ENCODE assay signal across 19 mouse cellular contexts in the genomic region with DNA sequence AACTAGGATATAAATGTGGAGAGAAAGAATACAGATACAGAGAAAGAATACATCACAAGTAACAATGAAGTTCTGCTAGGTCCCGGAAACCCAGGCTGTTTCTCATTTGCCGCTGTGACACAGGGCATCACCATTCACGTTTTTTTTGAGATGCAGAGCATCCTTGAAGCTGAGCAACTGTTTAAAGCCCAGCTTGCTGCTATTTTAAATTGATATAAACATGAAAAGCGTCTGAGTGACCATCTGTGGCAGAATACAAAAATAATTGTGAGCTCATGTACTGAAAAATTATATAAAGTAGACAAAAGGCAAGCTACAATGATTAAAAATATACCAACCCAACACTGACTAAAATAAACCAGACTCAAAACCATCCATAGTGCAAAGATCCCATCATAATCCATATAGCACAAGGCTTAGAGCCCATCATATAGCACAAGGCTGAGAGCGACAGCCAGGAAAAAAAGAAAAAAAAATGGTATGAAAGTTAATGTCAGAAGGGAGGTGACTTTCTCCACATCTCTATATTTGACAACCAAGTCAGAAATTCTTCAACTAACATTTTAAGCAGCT.
DNase-seq lines count a peak whose midpoint lies in the region.
"Had no signal": no experiment of that assay in that cellular context is flagged by ENCODE, and none has a peak within 500 bp of the region (broad histone marks: within the 10 kb centered on the region; RNA-seq: fewer than 3 reads in every experiment).

No protein-coding gene starts in this region.

- peak; percentile 41 to 47 for DNase-seq in frontal cortex, adult 2 months (ENCODE audit: extremely low spot score in 1 of 2, low spot score in 1 of 2)
- DNase-seq in frontal cortex, postnatal 25 days (ENCODE audit: low spot score in 2 of 2): no peak
- peak; percentile 51 for DNase-seq in layer of hippocampus, adult 9-11 months
- no peak for DNase-seq in layer of hippocampus, postnatal 36 days
- peak; percentile 16 for DNase-seq in right cerebral cortex, adult 18-20 months
- no peak for DNase-seq in right cerebral cortex, postnatal 4 days
- no peak for DNase-seq in kidney, postnatal 36 days
- DNase-seq: adrenal gland, postnatal 10 days; cerebellum, adult 11 months; cerebellum, adult 9-10 months; cerebellum, postnatal 36 days; gastrocnemius, postnatal 14 days; kidney, adult 2 months; kidney, postnatal 4 days; liver, postnatal 0 days; lung, postnatal 36 days; spleen, adult 18-20 months; thymus, adult 2 months; thymus, postnatal 36 days had no signal

Comparison
In these comparisons a context has a peak if more than half of its experiments do, and no peak if none do; other contexts are left out.
1. DNase-seq: peak in frontal cortex, adult 2 months (2 of 2), layer of hippocampus, adult 9-11 months (single experiment) and right cerebral cortex, adult 18-20 months (single experiment); none in frontal cortex, postnatal 25 days (0 of 2), layer of hippocampus, postnatal 36 days (0 of 2), right cerebral cortex, postnatal 4 days (single experiment) and kidney, postnatal 36 days (0 of 2).